Mouse (Mus musculus) ES-Bruce4 (cell line): ENCODE results near the gene Fbxo39.

Source experiments
- EP300 ChIP-seq: IDR thresholded peaks from 2 replicates; pipeline ENCODE4 v1.6.1; 2011; ENCODE audit warnings: low read depth, low read length; ENCODE audit not compliant: insufficient read depth
- POLR2A ChIP-seq: IDR thresholded peaks from one replicate; pipeline ENCODE4 v1.8.1; 2011; ENCODE audit warnings: low read length; ENCODE audit not compliant: insufficient read depth

DNA sequence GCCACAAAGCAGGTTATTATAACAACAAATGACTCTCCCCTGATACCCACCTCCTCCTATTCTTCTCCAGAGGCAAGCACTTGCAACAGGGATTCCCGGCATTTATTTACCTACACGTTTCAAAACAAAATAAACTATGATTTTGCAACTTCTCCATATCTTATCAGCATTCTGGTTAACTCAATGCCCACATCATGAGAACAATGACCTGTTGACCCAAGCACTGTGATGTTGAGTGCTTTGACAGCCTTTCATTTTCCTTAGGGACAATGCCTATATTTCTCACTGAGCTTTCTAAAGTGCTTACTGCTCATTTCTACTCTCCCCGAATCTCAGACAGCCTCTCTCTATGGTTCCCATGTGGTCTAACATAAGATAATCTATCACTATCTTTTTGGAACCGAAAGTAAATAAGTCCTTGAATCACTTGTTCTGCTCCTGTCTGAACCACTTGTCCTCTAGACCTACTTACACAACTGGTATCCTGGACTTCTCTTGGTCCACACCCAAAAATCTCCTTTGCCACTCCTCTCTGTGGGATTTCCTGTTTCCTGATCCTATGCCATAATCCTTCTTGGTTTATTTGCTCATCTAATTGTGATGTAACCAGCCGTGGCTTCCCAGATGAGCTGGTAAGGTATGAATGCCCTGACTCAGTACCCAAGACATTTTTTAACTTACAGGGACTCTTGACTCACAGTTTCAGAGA is 32.9 kb upstream of the Fbxo39 start:
- TF ChIP-seq POLR2A (no peak), EP300 (no peak)
